Mouse (Mus musculus): ENCODE data around the gene Stkld1. TPM values are rescaled to one million over a fixed set of nuclear protein-coding genes. Genes with fewer than 3 reads are reported as not detected.
A peak's percentile ranks its signal among the peaks of the same experiment; 100 is the strongest.

Stkld1 gene
- polyA plus RNA-seq, 1 experiment = 0.02 TPM

- Histone ChIP-seq H3K36me3 (ENCODE audit: control insufficient read depth, insufficient read depth) (peaks cover 4% of the 10 kb centered on the region), H3ac (ENCODE audit: control insufficient read depth, insufficient read length) (no peak overlapping the region), H3K4me2 (ENCODE audit: low read depth) (no peak overlapping the region), H3K4me3 (no peak overlapping the region), H3K27me3 (ENCODE audit: control insufficient read depth, insufficient read depth, insufficient read length) (no peaks in the 10 kb centered on the region), H3K79me2 (ENCODE audit: control insufficient read depth, insufficient read depth) (peaks cover 52% of the 10 kb centered on the region)
- TF ChIP-seq MYOG (IDR thresholded peaks at IDR 0.05; ENCODE audit: control insufficient read depth in 1 of 3, insufficient read depth in 1 of 3, insufficient read length in 2 of 3, low read depth in 2 of 3) (no peak), TCF3 (IDR thresholded peaks at IDR 0.05; ENCODE audit: insufficient read length, low read depth) (no peak), POLR2A (IDR thresholded peaks at IDR 0.05; ENCODE audit: insufficient read length, low read depth) (no peak), TCF12 (IDR thresholded peaks at IDR 0.05; ENCODE audit: insufficient read depth, poor library complexity, severe bottlenecking) (no peak), CEBPB (IDR thresholded peaks at IDR 0.05; ENCODE audit: insufficient read depth, poor library complexity, severe bottlenecking) (no peak), POLR2AphosphoS2 (IDR thresholded peaks at IDR 0.05; ENCODE audit: insufficient read length, low read depth) (no peak), MAX (IDR thresholded peaks at IDR 0.05; ENCODE audit: low read depth) (no peak), MYOD1 (IDR thresholded peaks at IDR 0.05; ENCODE audit: control insufficient read depth in 1 of 3, insufficient read length in 2 of 3, low read depth in 2 of 3) (no peak), SRF (IDR thresholded peaks at IDR 0.05; ENCODE audit: control insufficient read depth, insufficient read length, low read depth) (no peak), USF1 (IDR thresholded peaks at IDR 0.05; ENCODE audit: low read depth) (no peak), E2F4 (IDR thresholded peaks at IDR 0.05; ENCODE audit: insufficient read depth) (no peak), REST (IDR thresholded peaks at IDR 0.05; ENCODE audit: insufficient read depth, insufficient read length) (no peak)
Observed at GRCm38 (mm10) chr2:26907109-26907508, 26.7 kb upstream of the Stkld1 start.

- Histone ChIP-seq H3ac (ENCODE audit: control insufficient read depth, insufficient read length) (no peak overlapping the region), H3K79me2 (ENCODE audit: control insufficient read depth, insufficient read depth) (peaks cover 49% of the 10 kb centered on the region), H3K4me3 (peak overlapping the region; percentile 95), H3K36me3 (ENCODE audit: control insufficient read depth, insufficient read depth) (peaks cover 21% of the 10 kb centered on the region), H3K27me3 (ENCODE audit: control insufficient read depth, insufficient read depth, insufficient read length) (no peaks in the 10 kb centered on the region), H3K4me2 (ENCODE audit: low read depth) (peak overlapping the region; percentile 98)
- no peak for TF ChIP-seq REST (IDR thresholded peaks at IDR 0.05; ENCODE audit: insufficient read depth, insufficient read length)
Observed at GRCm38 (mm10) chr2:26908710-26909386, 25.0 kb upstream of the Stkld1 start.

GRCm38 (mm10) chr2:26909387-26909784 lies 24.5 kb upstream of the Stkld1 start:
- peak overlapping the region; percentile 95 for H3K4me3 ChIP-seq
- H3K27me3 ChIP-seq (ENCODE audit: control insufficient read depth, insufficient read depth, insufficient read length) = no peaks in the 10 kb centered on the region
- H3K79me2 ChIP-seq (ENCODE audit: control insufficient read depth, insufficient read depth) = peaks cover 52% of the 10 kb centered on the region
- peak overlapping the region; percentile 98 for H3K4me2 ChIP-seq (ENCODE audit: low read depth)
- peak overlapping the region; percentile 66 for H3ac ChIP-seq (ENCODE audit: control insufficient read depth, insufficient read length)
- TF ChIP-seq E2F4 (IDR thresholded peaks at IDR 0.05; ENCODE audit: insufficient read depth) (no peak), CEBPB (IDR thresholded peaks at IDR 0.05; ENCODE audit: insufficient read depth, poor library complexity, severe bottlenecking) (no peak), POLR2A (IDR thresholded peaks at IDR 0.05; ENCODE audit: insufficient read length, low read depth) (no peak), MYOG (IDR thresholded peaks at IDR 0.05; ENCODE audit: control insufficient read depth in 1 of 3, insufficient read depth in 1 of 3, insufficient read length in 2 of 3, low read depth in 2 of 3) (no peak), TCF3 (IDR thresholded peaks at IDR 0.05; ENCODE audit: insufficient read length, low read depth) (no peak), USF1 (IDR thresholded peaks at IDR 0.05; ENCODE audit: low read depth) (no peak), POLR2AphosphoS2 (IDR thresholded peaks at IDR 0.05; ENCODE audit: insufficient read length, low read depth) (no peak), MYOD1 (IDR thresholded peaks at IDR 0.05; ENCODE audit: control insufficient read depth in 1 of 3, insufficient read length in 2 of 3, low read depth in 2 of 3) (no peak), SRF (IDR thresholded peaks at IDR 0.05; ENCODE audit: control insufficient read depth, insufficient read length, low read depth) (no peak), MAX (IDR thresholded peaks at IDR 0.05; ENCODE audit: low read depth) (no peak), TCF12 (IDR thresholded peaks at IDR 0.05; ENCODE audit: insufficient read depth, poor library complexity, severe bottlenecking) (no peak), REST (IDR thresholded peaks at IDR 0.05; ENCODE audit: insufficient read depth, insufficient read length) (no peak)
- peaks cover 26% of the 10 kb centered on the region for H3K36me3 ChIP-seq (ENCODE audit: control insufficient read depth, insufficient read depth)

- TF ChIP-seq REST (IDR thresholded peaks at IDR 0.05; ENCODE audit: insufficient read depth, insufficient read length) (no peak), POLR2AphosphoS2 (IDR thresholded peaks at IDR 0.05; ENCODE audit: insufficient read length, low read depth) (peak; percentile 86), TCF12 (IDR thresholded peaks at IDR 0.05; ENCODE audit: insufficient read depth, poor library complexity, severe bottlenecking) (no peak), POLR2A (IDR thresholded peaks at IDR 0.05; ENCODE audit: insufficient read length, low read depth) (peak; percentile 77)
- Histone ChIP-seq H3K36me3 (ENCODE audit: control insufficient read depth, insufficient read depth) (peaks cover 26% of the 10 kb centered on the region), H3K4me3 (peak within 1 kb of the TSS; percentile 95), H3K4me2 (ENCODE audit: low read depth) (peak within 1 kb of the TSS; percentile 98), H3ac (ENCODE audit: control insufficient read depth, insufficient read length) (peak within 1 kb of the TSS; percentile 66), H3K27me3 (ENCODE audit: control insufficient read depth, insufficient read depth, insufficient read length) (no peaks in the 10 kb centered on the region), H3K79me2 (ENCODE audit: control insufficient read depth, insufficient read depth) (peaks cover 54% of the 10 kb centered on the region)
Observed at GRCm38 (mm10) chr2:26910124-26910993, 23.5 kb upstream of the Stkld1 start, which contains the start of the genes Med22 and Rpl7a. Med22 (minus strand) TSS chr2:26910677. Rpl7a (plus strand) TSS chr2:26910764.
